Mouse (Mus musculus): ENCODE measurements around the gene Siglecf.
A peak's percentile ranks its signal among the peaks of the same experiment; 100 is the strongest.

The Siglecf gene

DNA sequence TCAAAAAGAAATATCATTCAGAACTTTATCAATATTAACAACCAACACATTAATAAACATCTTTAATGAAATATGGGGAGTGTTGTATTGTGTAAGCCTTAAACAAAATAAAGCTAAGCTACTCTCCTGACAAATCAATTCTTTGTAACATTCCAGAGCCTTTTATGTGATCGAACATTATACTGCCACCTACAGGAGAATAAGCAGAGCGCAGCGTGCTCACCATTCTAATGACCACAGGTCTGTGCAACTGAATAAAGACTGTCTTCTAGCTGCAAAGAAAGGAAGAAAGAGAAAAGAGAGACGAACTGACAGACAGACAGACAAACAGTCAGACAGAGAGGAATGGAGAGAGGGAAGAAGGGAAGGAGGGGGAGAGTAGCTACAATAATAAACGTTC is 27.1 kb downstream of the Siglecf start:
- peak; percentile 43 for DNase-seq (ENCODE audit: low read depth)

GRCm38 (mm10) chr7:43392349-43393121 is 41.4 kb downstream of the Siglecf start:
- peak; percentile 38 for DNase-seq (ENCODE audit: low read depth)

GRCm38 (mm10) chr7:43399501-43399900 is 48.4 kb downstream of the Siglecf start:
- no peak for DNase-seq (ENCODE audit: low read depth)

DNA sequence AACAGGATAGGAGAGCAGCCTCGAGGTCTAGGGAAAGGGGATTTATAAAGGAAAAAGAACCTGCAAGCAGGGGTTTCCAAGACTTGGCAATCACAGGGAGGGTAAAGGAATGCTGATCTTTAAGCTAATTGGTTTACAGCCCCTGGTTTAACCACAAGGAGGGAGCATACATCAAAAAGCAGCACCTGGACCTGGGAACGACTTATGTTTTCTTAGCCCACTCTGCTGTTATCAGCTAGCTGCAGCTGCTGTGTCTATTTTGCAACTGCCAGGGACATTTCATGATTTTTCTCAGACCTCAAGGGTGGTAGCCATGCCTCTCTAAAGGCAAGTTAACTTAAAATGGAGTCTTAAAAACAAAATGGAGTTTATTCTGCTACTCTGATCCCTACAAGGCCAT is 51.6 kb downstream of the Siglecf start:
- no peak for DNase-seq (ENCODE audit: low read depth)

GRCm38 (mm10) chr7:43407573-43407972 is 56.4 kb downstream of the Siglecf start:
- DNase-seq (ENCODE audit: low read depth): no peak

- no peak for DNase-seq (ENCODE audit: low read depth)
These were observed 57.0 kb downstream of the Siglecf start, which contains the start of gene Siglecg for GRCm38 (mm10) chr7:43408131-43408553. Gene Siglecg (plus strand): TSS chr7:43408204.

- no peak for DNase-seq (ENCODE audit: low read depth)
These were observed 57.9 kb downstream of the Siglecf start for GRCm38 (mm10) chr7:43409084-43409483.
